Mouse (Mus musculus) gastrocnemius, adult 8-10 months (tissue): Measurements from ENCODE around the gene Tmem97. TPM values are rescaled to one million over a fixed set of nuclear protein-coding genes. Genes with fewer than 3 reads are reported as not detected.

Experiments used
- DNase-seq, 2 experiments: peaks; one replicate each; pipeline ENCODE4 v3.0.0; 2022; ENCODE audit warnings: low spot score in 2 of 2
- total RNA-seq, 4 experiments: library from RNA; stranded (reverse); gene quantifications; 2 replicates each; pipeline ENCODE4 v1.2.4; 2022

Gene Tmem97
- total RNA-seq, 4 experiments from 2014 or later: 1.2 to 1.6 (median 1.5) TPM

DNA sequence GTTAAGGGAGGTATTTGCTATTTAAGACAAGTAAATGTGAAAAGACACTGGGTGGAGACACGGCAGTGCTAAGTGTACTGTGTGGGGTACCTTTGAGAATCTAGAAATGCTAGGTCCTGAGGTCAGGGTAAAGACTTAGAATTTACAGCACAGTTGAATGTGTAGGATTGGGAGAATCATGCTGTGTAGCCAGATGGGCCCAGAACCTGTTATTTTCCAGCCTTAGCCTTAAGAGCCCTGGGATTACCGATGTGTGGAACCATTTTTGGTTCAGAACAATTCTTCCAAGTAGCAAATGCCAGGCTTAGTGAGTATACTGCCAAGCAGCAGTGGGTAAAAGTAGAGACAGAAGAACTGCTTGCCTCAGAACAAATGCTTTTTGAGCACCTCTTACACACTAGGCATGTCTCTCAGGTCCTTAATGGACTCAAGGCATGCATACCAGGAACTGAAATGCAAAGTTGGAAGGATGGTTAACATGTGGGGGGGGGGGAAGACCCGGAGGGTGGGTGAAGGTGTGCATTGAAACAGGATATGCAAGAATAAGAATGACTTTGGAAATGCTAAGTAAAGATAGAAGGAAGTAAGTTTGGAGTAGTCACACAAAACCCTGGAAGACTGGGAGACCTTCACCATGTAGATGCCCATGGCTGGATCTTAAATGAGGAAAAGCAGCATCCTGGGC is 37.3 kb downstream of the Tmem97 start:
- no peak for DNase-seq

- peak; percentile 78 to 86 for DNase-seq
Observed at GRCm38 (mm10) chr11:78512025-78512957, 38.3 kb downstream of the Tmem97 start, which contains the start of the genes Tmem199 and Poldip2. Gene Tmem199 (minus strand): TSS chr11:78512172. Gene Poldip2 (plus strand): TSS chr11:78512193.

- DNase-seq: no peak
Observed at GRCm38 (mm10) chr11:78509148-78509547, 41.4 kb downstream of the Tmem97 start.

- DNase-seq: no peak
Observed at GRCm38 (mm10) chr11:78505430-78505829, 45.1 kb downstream of the Tmem97 start.

DNA sequence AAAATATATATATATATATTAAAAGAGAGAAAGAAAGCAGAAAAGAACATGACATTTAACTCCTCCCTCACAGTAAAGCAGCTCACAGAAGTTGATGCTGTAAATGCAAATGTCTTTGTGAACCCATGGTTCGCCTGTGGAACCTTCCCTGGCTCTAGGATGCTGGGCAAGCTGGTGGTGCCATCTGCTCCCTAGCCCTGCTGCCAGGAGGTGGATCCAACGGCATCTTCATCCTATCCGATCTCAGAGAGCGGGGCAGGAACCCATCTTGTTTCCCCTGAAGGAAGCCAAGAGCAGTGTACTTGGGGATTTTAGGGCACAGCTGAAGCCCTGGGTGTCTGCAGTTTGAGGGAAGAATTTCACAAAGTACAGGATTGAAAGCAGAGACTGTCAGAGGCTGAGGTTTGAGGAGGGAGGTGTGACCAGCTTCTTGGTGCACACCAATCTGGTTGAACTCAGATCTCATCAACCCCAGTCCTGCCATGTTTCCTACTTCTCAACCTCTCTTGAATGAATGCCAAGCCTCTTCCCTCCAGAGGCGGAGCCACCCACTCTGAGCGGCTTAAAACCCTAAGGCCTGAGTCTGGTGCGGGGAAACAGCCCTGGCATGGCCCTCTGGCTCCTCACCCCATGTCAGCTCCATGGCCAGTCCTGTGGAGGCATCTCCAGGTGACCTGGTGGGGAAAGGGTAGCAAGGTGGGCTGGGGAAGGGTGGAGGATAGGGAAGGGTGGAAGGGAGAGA is 47.5 kb downstream of the Tmem97 start, which contains the start of gene Sebox:
Sebox (plus strand) TSS at position 539 of the 742 bp plus-strand sequence.
- DNase-seq: no peak

- no peak for DNase-seq
Observed at GRCm38 (mm10) chr11:78501529-78501928, 49.0 kb downstream of the Tmem97 start.

- no peak for DNase-seq
Observed at GRCm38 (mm10) chr11:78500623-78501202, 49.9 kb downstream of the Tmem97 start.

GRCm38 (mm10) chr11:78499543-78499942 is 51.0 kb downstream of the Tmem97 start:
- DNase-seq: no peak

DNA sequence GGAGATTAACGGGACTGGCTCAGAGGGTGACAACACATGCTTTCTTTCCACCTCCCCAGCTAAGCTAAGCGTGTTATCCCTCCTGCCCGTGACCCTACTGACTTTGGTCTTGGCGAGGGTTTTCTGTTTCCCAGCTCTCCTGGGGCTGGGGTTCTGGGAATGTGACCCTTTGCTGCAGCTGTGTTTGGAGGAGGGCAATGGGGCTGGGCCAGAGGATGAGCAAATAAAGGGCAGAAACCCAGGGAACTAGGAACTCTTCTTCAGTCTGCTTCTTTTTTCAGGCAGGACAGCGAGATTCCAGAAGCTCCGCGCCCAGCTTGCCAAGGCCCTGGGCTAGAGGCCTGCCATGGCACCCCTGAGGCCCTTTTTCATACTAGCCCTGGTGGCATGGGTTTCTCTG is 51.6 kb downstream of the Tmem97 start, which contains the start of gene Vtn:
Vtn (plus strand) TSS at position 88 of the 400 bp plus-strand sequence.
- DNase-seq: peak; percentile 41 to 61

DNA sequence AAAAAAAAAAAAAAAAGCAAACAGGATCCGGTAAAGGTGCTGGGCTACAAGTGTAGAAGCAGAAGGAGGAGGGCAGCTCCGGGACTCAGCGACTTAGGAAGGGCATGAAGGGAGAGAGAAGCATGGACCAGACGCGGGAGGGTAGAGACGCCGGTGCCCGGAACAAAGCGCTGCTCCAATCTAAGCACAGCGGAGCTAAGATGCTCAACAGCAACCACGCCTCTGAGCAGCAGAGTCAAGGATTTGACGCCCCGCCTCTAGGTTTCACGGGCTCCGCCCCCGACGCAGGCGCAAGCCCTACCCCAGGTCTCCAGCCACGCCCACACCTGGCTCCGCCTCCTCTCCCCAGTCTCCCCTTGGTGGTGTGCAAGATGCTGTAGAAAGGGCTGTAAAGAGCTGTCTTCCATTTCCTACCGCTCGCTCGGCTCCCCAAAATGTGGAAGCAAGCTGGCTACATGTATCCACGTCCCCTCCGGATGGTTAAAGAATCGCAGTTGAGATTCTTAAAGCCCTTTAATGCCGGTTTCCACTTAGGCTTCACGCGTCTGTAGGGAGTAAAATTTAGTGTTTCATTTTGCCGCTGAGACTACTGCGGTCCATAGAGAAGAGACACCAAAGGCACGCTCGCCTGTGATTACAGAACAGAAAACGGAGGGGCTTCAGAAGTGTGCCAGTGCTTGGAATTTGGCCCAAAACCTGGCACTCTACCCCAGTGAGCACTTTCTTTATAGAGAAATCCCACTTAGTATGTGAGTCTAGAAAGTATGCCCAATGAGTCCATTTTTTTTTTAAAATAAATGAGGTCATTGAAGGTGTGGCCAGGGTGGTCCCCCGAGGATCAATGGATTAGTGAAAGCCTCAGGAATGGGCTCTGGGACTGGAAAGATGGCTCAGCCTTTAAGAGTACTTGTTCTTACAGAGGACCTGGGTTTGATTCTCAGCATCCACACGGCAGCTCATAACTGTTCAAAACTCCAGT is 52.7 kb downstream of the Tmem97 start, which contains the start of gene Sarm1:
Sarm1 (minus strand) TSS at position 211 of the 979 bp plus-strand sequence.
- DNase-seq: peak; percentile 84 to 88

GRCm38 (mm10) chr11:78497071-78497541 is 53.5 kb downstream of the Tmem97 start:
- DNase-seq: no peak

GRCm38 (mm10) chr11:78495904-78496303 is 54.7 kb downstream of the Tmem97 start:
- no peak for DNase-seq

Other genes starting within 250 kb of the Tmem97 start
- 1 to 10 TPM; 2.2 to 2.8 (median 2.6) TPM for gene Spag5, start 249.2 kb downstream of the Tmem97 start, total RNA-seq
- gene Aldoc, start 227.8 kb downstream of the Tmem97 start, total RNA-seq: 1 to 10 TPM; 1.5 to 2.2 (median 1.7) TPM
- gene Pigs, start 222.4 kb downstream of the Tmem97 start, total RNA-seq: 10 to 100 TPM; 19.1 to 25.1 (median 21.3) TPM
- gene Unc119, start 207.3 kb downstream of the Tmem97 start, total RNA-seq: 10 to 100 TPM in 1 of 4 experiments, 1 to 10 TPM in 3; 5.3 to 14.9 (median 8.4) TPM
- not detected for gene Foxn1, start 164.2 kb downstream of the Tmem97 start, total RNA-seq
- not detected for gene Slc13a2, start 128.6 kb downstream of the Tmem97 start, total RNA-seq
- under 1 TPM; 0.47 to 0.56 (median 0.50) TPM for gene Slc46a1, start 85.1 kb downstream of the Tmem97 start, total RNA-seq
- under 1 TPM; 0.40 to 0.77 (median 0.49) TPM for gene Sarm1, start 53.0 kb downstream of the Tmem97 start, total RNA-seq
- 10 to 100 TPM in 1 of 4 experiments, 1 to 10 TPM in 3; 5.7 to 11.1 (median 6.7) TPM for gene Vtn, start 51.7 kb downstream of the Tmem97 start, total RNA-seq
- gene Sebox, start 47.3 kb downstream of the Tmem97 start, total RNA-seq: not detected
- gene Tmem199, start 38.6 kb downstream of the Tmem97 start, total RNA-seq: 10 to 100 TPM; 11.0 to 16.0 (median 14.4) TPM
- gene Poldip2, start 38.6 kb downstream of the Tmem97 start, total RNA-seq: 100 to 1,000 TPM in 1 of 4 experiments, 10 to 100 TPM in 3; 95.0 to 105 (median 98.5) TPM
- gene Tnfaip1, start 14.4 kb downstream of the Tmem97 start, total RNA-seq: 10 to 100 TPM; 44.2 to 54.5 (median 48.9) TPM
- 10 to 100 TPM; 12.7 to 21.1 (median 17.3) TPM for gene Ift20, start 14.4 kb downstream of the Tmem97 start, total RNA-seq
- gene Nlk, start 146.6 kb upstream of the Tmem97 start, total RNA-seq: 10 to 100 TPM in 1 of 4 experiments, 1 to 10 TPM in 3; 7.7 to 10.8 (median 8.9) TPM
- gene Ccnq, start 201.0 kb upstream of the Tmem97 start, total RNA-seq: 10 to 100 TPM; 12.1 to 13.7 (median 13.1) TPM